Mouse (Mus musculus) heart, adult 10 weeks (tissue): ENCODE results near the gene Col9a3. TPM values are rescaled to one million over a fixed set of nuclear protein-coding genes. Genes with fewer than 3 reads are reported as not detected.

Source experiments
- polyA plus RNA-seq: library from polyadenylated mRNA; stranded (reverse); fragments of 350-450 nt; fragmentation: Illumina TruSeq; extraction: RNeasy Lipid Tissue Mini Kit (QIAGEN cat#74804); gene quantifications from one replicate; pipeline ENCODE4 v1.2.3, GENCODE M21; 2014; ENCODE audit warnings: low read depth, low replicate concordance

The Col9a3 gene
- polyA plus RNA-seq = 0.21 TPM

DNA sequence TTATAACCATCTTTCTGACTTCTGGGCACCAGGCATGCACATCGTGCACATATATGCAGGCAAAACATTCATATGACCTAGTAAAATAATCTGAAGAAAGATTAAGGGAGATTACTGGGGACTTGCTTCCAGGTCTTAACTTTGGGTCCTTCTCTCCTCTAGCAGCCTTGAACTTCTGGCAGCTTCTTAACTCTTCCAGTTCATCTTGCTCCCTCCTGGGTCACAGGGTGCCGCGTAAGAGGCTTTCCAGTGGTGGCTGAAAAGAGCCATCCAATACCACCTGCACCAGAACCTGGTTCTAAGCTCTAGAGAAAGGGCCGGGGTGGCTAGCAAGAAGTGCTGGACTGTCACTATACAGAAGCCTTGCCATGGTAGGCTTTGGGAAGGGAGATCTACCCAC is at the start of gene Col9a3:
TSS of gene Col9a3 (plus strand) at position 301 of the 400 bp plus-strand sequence.

DNA sequence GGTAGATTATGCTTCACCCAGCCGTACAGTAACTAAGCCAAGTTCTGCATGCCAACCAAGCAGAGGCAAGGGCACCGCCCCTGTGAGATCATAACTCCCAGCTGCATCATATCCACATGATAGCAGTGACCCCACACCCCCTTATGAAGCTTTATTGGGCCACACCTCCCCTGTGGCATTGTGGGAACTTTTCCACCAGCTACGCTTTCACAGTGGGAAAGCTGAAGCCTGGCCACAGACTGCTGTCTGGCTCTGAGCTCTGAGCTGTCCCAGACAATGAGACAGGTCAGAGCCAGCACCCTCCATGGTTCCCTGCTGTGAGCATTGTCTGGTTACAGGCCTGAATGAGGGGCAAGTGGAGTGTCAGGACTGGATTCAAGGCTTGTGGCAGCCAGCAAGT is 16.6 kb upstream of the Col9a3 start, which contains the start of gene Mrgbp:
TSS of gene Mrgbp (plus strand) at position 303 of the 400 bp plus-strand sequence.

GRCm38 (mm10) chr2:180589123-180589831 is 8.3 kb upstream of the Col9a3 start, which contains the start of gene Ogfr:
TSS of gene Ogfr (plus strand) at chr2:180589245.

DNA sequence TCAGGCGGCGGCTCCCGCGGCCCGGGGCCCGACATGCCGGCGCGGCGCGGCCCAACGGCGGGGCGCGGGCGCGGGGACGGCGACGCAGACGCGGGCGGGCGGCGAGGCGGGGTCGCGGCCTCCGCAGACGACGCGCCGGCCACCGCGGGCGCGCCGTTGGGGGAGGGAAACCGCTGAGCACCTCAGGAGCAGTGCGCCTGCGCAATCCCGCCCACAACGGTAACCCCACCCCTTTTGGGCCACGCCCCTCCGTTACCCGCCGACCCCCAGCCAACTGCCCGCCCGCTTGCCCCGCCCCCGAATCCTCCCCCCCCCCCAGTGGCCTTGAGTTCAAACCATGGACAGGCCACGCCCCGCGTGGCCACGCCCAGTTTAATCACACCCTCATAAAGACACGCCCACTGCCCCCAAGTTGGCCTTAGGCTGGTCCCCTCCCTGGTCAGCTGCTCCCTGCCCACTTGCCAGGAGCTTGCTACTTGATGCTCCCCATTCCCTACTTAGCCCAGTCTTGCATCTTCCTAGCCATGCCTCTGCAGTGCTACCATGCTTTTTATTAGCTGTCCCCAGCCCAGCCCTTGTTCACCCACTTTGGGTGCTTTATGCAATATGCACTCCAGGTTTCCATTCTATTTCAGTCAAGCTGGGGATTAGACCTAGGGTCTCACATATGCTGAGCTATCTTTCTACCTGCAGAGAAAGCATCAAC is 45.1 kb downstream of the Col9a3 start, which contains the start of gene Tcfl5:
TSS of gene Tcfl5 (minus strand) at position 154 of the 706 bp plus-strand sequence.

Other genes starting within 250 kb of the Col9a3 start
- gene Slco4a1, start 141.5 kb upstream of the Col9a3 start, polyA plus RNA-seq = not detected
- gene Ntsr1, start 97.8 kb upstream of the Col9a3 start, polyA plus RNA-seq = not detected
- 19.6 TPM for gene Mrgbp, start 16.5 kb upstream of the Col9a3 start, polyA plus RNA-seq
- 34.1 TPM for gene Ogfr, start 8.5 kb upstream of the Col9a3 start, polyA plus RNA-seq
- gene Tcfl5, start 44.9 kb downstream of the Col9a3 start, polyA plus RNA-seq = not detected
- 18.7 TPM for gene Dido1, start 112.2 kb downstream of the Col9a3 start, polyA plus RNA-seq
- 64.8 TPM for gene Gid8, start 112.3 kb downstream of the Col9a3 start, polyA plus RNA-seq
- gene Slc17a9, start 127.5 kb downstream of the Col9a3 start, polyA plus RNA-seq = 1.7 TPM
- gene Bhlhe23, start 179.1 kb downstream of the Col9a3 start, polyA plus RNA-seq = not detected